Mouse (Mus musculus) midbrain, embryonic 12.5 days (tissue): ENCODE measurements around the gene Mnat1. TPM values are rescaled to one million over a fixed set of nuclear protein-coding genes. Genes with fewer than 3 reads are reported as not detected.
A peak's percentile ranks its signal among the peaks of the same experiment; 100 is the strongest.
"Not testable (repeated sequence)": the region's sequence is repeated elsewhere in the genome, so short reads cannot be mapped to it uniquely, and the experiment has no call there.

Experiments
- ATAC-seq: fragments of 200-750 bp; cut with Nextera tagmentation; 2 replicates; pipeline ENCODE4 v1.8.0; 2017; ENCODE audit warnings: low read depth, moderate TSS enrichment, moderate library complexity; ENCODE audit not compliant: low FRiP score
- H3K27ac ChIP-seq: fragments of 300-500 bp; sonication (generic); replicated peaks from 2 replicates; pipeline ENCODE4 v1.5.1; 2016; ENCODE audit warnings: mild to moderate bottlenecking
- H3K27me3 ChIP-seq: fragments of 300-500 bp; sonication (generic); 2 replicates; pipeline ENCODE4 v1.6.1; 2016; ENCODE audit warnings: mild to moderate bottlenecking
- H3K36me3 ChIP-seq: fragments of 300-500 bp; sonication (generic); 2 replicates; pipeline ENCODE4 v1.6.1; 2016
- H3K4me1 ChIP-seq: fragments of 300-500 bp; sonication (generic); 2 replicates; pipeline ENCODE4 v1.6.1; 2016
- H3K4me2 ChIP-seq: fragments of 300-500 bp; sonication (generic); replicated peaks from 2 replicates; pipeline ENCODE4 v1.6.1; 2016; ENCODE audit warnings: mild to moderate bottlenecking, moderate library complexity
- H3K4me3 ChIP-seq: fragments of 300-500 bp; sonication (generic); 2 replicates; pipeline ENCODE4 v1.5.1; 2016; ENCODE audit warnings: mild to moderate bottlenecking
- H3K9ac ChIP-seq: fragments of 300-500 bp; sonication (generic); replicated peaks from 2 replicates; pipeline ENCODE4 v1.6.1; 2016; ENCODE audit warnings: mild to moderate bottlenecking, moderate library complexity
- H3K9me3 ChIP-seq: fragments of 300-500 bp; sonication (generic); 2 replicates; pipeline ENCODE4 v1.6.1; 2016; ENCODE audit warnings: mild to moderate bottlenecking
- WGBS: fragments of 180-500 bp; shearing (Covaris S2); methylation state at CpG from one replicate; pipeline ENCODE4 v1.1.7; 2016; 5-methylcytosine and 5-hydroxymethylcytosine counted together
- polyA plus RNA-seq: library from polyadenylated mRNA; unstranded; fragments of >200 nt; fragmentation: Nextera tagmentation; extraction: Ambion mirVana; gene quantifications from 2 replicates; pipeline ENCODE4 v1.2.1, GENCODE M21; 2016

Mnat1 gene
- 27.6 and 28.5 TPM in 2 replicates for polyA plus RNA-seq

DNA sequence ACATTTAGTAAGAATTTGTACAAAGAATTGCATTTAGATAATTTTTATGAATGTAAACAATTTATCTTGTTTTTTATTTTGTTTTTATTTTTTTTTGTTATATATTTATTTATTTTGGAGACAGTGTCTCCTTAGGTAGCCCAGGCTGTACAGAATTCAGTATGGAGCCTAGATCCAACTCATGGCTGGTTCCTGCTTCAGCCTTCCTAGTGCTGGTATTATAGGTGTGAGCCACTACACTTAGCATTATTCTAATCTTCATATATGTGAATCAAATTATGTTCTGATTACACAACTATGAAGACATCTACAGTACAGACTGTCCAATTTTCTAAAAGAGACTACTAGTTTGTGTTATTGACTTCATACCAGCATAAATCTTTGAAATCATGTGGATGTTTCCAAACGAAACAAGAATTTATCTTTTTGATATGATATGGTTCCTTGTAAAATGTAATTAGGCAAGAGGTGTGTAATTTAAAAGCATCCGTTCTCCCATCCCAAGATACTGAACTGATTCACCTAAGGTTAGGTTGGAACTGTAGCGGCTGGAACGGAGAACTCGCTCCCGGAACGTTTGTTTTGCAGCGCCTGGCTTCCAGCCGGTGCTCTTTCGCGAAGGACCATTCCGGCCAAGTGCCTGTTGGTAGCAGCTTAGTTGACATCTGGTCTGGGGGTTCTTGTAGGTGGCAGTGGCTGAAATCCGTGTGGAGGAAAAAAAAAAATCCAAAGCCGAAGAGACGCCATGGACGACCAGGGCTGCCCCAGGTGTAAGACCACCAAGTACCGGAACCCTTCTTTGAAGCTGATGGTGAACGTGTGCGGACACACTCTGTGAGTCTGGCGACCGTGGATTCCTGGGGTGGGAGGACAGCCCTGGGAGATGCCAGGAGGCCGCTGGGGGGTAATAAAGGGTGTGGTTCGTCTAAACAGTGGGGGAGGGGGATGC lies at the start of gene Mnat1:
Gene Mnat1, plus strand, starts transcription at position 625 of the 949 bp plus-strand sequence.
- peaks cover 9% of the 10 kb centered on the region for H3K4me1 ChIP-seq
- H3K36me3 ChIP-seq = no peaks in the 10 kb centered on the region
- peak; percentile 83 for ATAC-seq
- peak within 1 kb of the TSS; percentile 64 for H3K4me2 ChIP-seq
- H3K27me3 ChIP-seq = 0 out of 2 replicates have a peak, but pooled peaks cover 3% of the 10 kb centered on the region
- H3K9ac ChIP-seq = peak within 1 kb of the TSS; percentile 63
- H3K27ac ChIP-seq = no peak within 1 kb of the TSS
- WGBS = 2% methylated on average over 23 of the region's 23 CpGs
- no peaks in the 10 kb centered on the region for H3K9me3 ChIP-seq
- peak within 1 kb of the TSS; percentile 60 for H3K4me3 ChIP-seq

- not testable (repeated sequence) for H3K9ac ChIP-seq, H3K27me3 ChIP-seq, H3K4me3 ChIP-seq, H3K27ac ChIP-seq, ATAC-seq, H3K9me3 ChIP-seq, H3K4me2 ChIP-seq, H3K36me3 ChIP-seq, H3K4me1 ChIP-seq
- WGBS = 95% methylated on average over 4 of the region's 4 CpGs
These were observed 41.7 kb upstream of the Mnat1 start for GRCm38 (mm10) chr12:73081828-73082227.

- Histone ChIP-seq H3K27ac (no peak overlapping the region), H3K9me3 (no peaks in the 10 kb centered on the region), H3K9ac (no peak overlapping the region), H3K4me2 (no peak overlapping the region), H3K27me3 (no peaks in the 10 kb centered on the region), H3K4me1 (no peaks in the 10 kb centered on the region), H3K36me3 (no peaks in the 10 kb centered on the region), H3K4me3 (no peak overlapping the region)
- WGBS = 91% methylated on average over 4 of the region's 4 CpGs
- no peak for ATAC-seq
These were observed 39.7 kb upstream of the Mnat1 start for GRCm38 (mm10) chr12:73083773-73084172.

DNA sequence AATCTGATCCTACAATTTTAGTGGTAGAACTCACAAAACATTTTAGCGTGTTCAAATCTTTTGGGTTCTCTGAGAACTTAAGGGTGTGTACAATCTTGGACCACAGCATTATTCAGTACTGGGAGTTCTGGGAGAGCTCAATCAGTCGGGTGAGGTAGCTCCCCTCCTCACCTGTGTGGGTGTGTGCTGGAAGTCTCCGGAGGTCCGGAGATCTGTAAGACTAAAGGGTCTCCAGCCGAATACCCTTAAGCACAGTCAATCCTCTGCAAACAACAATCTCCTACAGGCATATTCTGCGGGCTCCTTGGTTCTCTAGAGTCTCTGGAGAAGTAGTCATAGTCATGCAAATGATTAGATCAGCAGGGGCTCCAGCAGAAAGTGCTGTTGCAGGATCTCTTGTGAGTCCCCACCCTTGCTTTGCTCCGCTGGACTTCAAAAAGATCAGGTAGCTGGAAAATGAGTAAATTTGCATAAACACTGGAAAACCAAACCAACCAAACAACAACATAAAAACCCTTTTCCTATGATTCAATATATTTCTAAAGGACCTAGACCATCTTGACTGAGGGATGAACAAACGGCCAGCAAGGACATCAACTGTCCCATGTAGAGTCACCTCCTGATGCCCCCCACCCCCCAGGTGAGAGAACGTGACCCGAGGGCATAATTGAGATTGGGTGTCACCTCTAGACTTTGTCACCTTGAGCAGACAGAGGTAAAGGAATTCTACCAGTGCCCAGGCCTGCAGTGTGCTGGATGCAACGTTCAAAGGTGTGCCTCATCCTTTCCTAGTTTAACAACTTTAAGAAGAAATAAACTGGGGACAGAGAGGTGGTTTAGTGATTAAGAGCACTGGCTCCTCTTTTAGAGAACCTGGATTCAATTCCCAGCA lies 37.5 kb upstream of the Mnat1 start:
- Histone ChIP-seq H3K4me2 (no peak overlapping the region), H3K9ac (no peak overlapping the region), H3K36me3 (no peaks in the 10 kb centered on the region), H3K9me3 (no peaks in the 10 kb centered on the region), H3K4me1 (no peaks in the 10 kb centered on the region), H3K27ac (no peak overlapping the region), H3K4me3 (no peak overlapping the region), H3K27me3 (no peaks in the 10 kb centered on the region)
- 20% methylated on average over 11 of the region's 11 CpGs for WGBS
- no peak for ATAC-seq

DNA sequence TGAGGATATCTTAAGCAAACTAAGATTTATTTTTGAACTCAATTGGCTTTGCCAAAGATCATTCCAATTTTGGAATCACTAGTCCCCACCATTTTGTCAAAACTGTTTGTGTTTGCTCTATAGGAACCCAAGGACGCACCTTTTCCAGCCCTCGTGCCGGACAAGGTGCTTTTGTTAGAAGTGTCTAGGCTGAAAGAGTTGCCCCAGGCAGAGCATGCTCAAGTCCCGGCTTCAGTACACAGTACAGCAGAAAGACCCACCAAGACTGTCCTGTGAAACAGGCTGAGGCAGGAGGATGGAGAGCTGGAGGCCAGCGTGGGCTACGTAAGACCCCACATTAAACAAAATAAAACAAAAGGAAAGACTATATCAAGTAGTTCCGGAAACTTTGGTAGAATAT lies 36.4 kb upstream of the Mnat1 start:
- no peak overlapping the region for H3K4me3 ChIP-seq
- no peak overlapping the region for H3K27ac ChIP-seq
- H3K27me3 ChIP-seq = no peaks in the 10 kb centered on the region
- no peak for ATAC-seq
- no peaks in the 10 kb centered on the region for H3K36me3 ChIP-seq
- no peak overlapping the region for H3K9ac ChIP-seq
- H3K4me1 ChIP-seq = no peaks in the 10 kb centered on the region
- WGBS = 91% methylated on average over 7 of the region's 7 CpGs
- no peaks in the 10 kb centered on the region for H3K9me3 ChIP-seq
- H3K4me2 ChIP-seq = no peak overlapping the region

DNA sequence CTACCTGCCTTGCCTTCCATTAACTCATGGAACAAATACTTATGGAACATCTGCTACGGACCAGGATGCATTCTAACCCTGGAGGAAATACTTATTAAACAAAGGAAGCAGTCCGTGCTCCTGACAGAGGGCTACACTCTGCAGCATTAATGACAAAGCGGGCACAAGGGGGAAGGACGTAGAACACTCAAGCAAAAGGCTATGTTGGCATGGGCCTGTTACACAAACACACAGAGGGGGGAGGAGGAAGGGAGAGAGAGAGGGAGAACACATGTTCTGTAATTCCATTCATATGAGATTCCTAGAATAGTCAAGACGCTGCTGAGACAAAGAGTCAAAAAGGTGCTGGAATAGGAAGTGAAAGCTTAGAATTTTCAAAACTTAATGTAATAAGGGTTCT lies 35.0 kb upstream of the Mnat1 start:
- Histone ChIP-seq H3K27ac (no peak overlapping the region), H3K9me3 (no peaks in the 10 kb centered on the region), H3K4me2 (no peak overlapping the region), H3K9ac (no peak overlapping the region), H3K4me1 (no peaks in the 10 kb centered on the region), H3K27me3 (no peaks in the 10 kb centered on the region), H3K36me3 (no peaks in the 10 kb centered on the region), H3K4me3 (no peak overlapping the region)
- no peak for ATAC-seq
- WGBS = 78% methylated on average over 5 of the region's 5 CpGs

DNA sequence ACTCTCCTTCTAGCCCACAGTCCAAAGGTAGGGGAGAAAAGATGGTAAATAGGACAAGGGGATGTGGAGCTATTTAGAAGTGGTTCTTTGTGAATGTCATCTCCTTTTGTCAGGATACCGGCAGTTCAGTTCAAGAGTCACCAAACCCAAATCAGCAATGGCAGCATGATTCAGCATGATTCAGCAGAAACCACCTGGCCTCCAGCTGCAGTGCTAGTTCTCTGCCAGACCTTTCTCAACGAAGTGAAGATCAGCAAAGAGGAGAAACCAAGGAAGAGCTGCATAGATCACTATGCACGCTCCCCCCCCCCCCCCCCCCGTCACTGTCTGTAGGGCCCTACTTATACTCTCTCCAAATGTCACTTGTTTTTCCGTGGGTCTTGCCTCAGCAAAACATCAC lies 34.6 kb upstream of the Mnat1 start:
- Histone ChIP-seq H3K4me3 (no peak overlapping the region), H3K9me3 (no peaks in the 10 kb centered on the region), H3K4me2 (no peak overlapping the region), H3K27me3 (no peaks in the 10 kb centered on the region), H3K27ac (no peak overlapping the region), H3K9ac (no peak overlapping the region), H3K4me1 (no peaks in the 10 kb centered on the region), H3K36me3 (no peaks in the 10 kb centered on the region)
- WGBS = 50% methylated on average over 5 of the region's 5 CpGs
- ATAC-seq = no peak

- no peak for ATAC-seq
- Histone ChIP-seq H3K27ac (no peak overlapping the region), H3K27me3 (no peaks in the 10 kb centered on the region), H3K9ac (no peak overlapping the region), H3K9me3 (no peaks in the 10 kb centered on the region), H3K4me2 (no peak overlapping the region), H3K4me3 (no peak overlapping the region), H3K36me3 (no peaks in the 10 kb centered on the region), H3K4me1 (no peaks in the 10 kb centered on the region)
- WGBS = 79% methylated on average over 7 of the region's 7 CpGs
These were observed 32.7 kb upstream of the Mnat1 start for GRCm38 (mm10) chr12:73090672-73091335.

DNA sequence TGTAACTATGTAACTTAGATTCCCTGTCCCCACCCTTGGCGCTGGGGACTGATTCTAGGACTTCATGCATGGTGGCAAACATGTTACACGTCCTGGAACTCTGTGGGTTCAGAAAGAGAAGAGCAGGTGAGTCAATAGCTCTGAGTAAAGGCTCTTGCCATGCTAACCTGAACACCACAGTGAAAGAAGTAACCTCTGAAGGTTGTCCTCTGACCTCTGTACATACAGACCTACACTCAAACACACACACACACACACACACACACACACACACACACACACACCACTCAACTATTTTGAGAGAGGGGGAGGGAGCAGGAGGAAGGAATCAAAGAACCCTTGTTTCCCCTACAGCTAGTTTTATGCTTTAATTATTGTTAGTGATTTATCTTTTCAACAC lies 29.3 kb upstream of the Mnat1 start:
- H3K36me3 ChIP-seq = no peaks in the 10 kb centered on the region
- ATAC-seq = no peak
- no peaks in the 10 kb centered on the region for H3K9me3 ChIP-seq
- no peak overlapping the region for H3K4me3 ChIP-seq
- no peak overlapping the region for H3K9ac ChIP-seq
- H3K27me3 ChIP-seq = no peaks in the 10 kb centered on the region
- WGBS = 80% methylated on average over 2 of the region's 2 CpGs
- no peaks in the 10 kb centered on the region for H3K4me1 ChIP-seq
- no peak overlapping the region for H3K4me2 ChIP-seq
- H3K27ac ChIP-seq = no peak overlapping the region

- H3K9ac ChIP-seq = no peak overlapping the region
- no peak for ATAC-seq
- no peak overlapping the region for H3K27ac ChIP-seq
- no peaks in the 10 kb centered on the region for H3K27me3 ChIP-seq
- no peaks in the 10 kb centered on the region for H3K4me1 ChIP-seq
- WGBS = 39% methylated on average over 2 of the region's 2 CpGs
- H3K9me3 ChIP-seq = no peaks in the 10 kb centered on the region
- no peaks in the 10 kb centered on the region for H3K36me3 ChIP-seq
- no peak overlapping the region for H3K4me2 ChIP-seq
- no peak overlapping the region for H3K4me3 ChIP-seq
These were observed 28.9 kb upstream of the Mnat1 start for GRCm38 (mm10) chr12:73094605-73095004.

- H3K27ac ChIP-seq, H3K9me3 ChIP-seq, ATAC-seq, H3K9ac ChIP-seq, H3K4me2 ChIP-seq, H3K4me1 ChIP-seq, H3K27me3 ChIP-seq, H3K36me3 ChIP-seq, H3K4me3 ChIP-seq: not testable (repeated sequence)
- 86% methylated on average over 5 of the region's 5 CpGs for WGBS
These were observed 27.3 kb upstream of the Mnat1 start for GRCm38 (mm10) chr12:73096177-73096576.
